Mouse (Mus musculus) liver, postnatal 0 days (tissue): Measurements from ENCODE around the gene Duox1.

Source experiments
- CTCF ChIP-seq: sonication (generic); IDR thresholded peaks from 2 replicates; pipeline ENCODE4 v1.5.1; 2016; ENCODE audit warnings: antibody characterized with exemption, low read depth
- EP300 ChIP-seq: IDR thresholded peaks from 2 replicates; pipeline ENCODE4 v1.6.1; 2016; ENCODE audit warnings: antibody characterized with exemption, low read depth, mild to moderate bottlenecking

DNA sequence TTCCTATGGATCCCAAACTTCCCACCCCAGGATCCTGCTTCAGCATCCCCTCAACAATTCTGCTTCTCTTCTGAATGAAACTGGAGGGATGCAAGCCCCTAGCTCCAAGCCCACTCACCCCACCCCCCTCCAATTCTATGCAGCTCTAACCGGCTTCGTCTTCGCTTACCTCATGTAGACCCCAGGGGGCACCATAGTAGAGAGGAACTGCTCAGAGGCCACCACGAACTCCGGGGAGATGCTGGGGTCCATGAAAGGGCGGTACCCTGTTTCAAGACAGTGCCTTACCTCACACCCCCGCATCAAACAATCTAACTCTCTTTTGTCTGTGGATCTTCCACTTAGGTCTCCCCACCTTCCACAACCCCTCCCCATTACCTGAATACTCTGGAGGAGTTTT is 20.6 kb upstream of the Duox1 start:
- peak; percentile 18; the same call in 1 of the 2 replicates for TF ChIP-seq CTCF
- no peak for TF ChIP-seq EP300
